8 mouse cellular contexts compared by ENCODE assay signal in the genomic region with DNA sequence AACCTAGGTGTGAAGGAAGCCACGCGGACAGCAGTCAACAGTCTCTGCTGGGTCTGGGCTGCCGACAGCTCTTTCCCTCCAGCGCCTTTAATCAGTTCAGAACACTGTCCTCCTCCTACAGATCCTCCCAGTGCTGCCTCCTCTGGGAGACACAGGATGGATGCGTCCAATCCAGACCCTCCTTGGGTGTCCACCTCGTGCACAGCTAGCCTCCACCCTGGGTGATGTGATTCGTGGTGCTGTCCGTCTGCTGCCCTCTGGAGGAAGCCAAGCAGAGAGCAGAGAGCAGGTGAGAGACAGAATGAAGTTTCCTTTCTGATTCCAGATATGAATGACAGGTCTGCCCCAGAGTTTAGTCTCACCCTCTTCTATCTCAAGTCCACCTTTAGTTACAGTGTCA. TPM values are rescaled to one million over a fixed set of nuclear protein-coding genes. Genes with fewer than 3 reads are reported as not detected.
DNase-seq lines count a peak whose midpoint lies in the region; ATAC-seq lines count a peak whose summit lies in the region.

No protein-coding gene starts in this region.

- H3K27me3 ChIP-seq in forebrain, embryonic 14.5 days (replicated peaks; ENCODE audit: control insufficient read depth, insufficient read depth, low read length), result no peaks in the 10 kb centered on the region
- no peaks in the 10 kb centered on the region for H3K27me3 ChIP-seq in forebrain, embryonic 15.5 days
- no peaks in the 10 kb centered on the region for H3K27me3 ChIP-seq in limb, embryonic 15.5 days

- no peak for ATAC-seq in forebrain, embryonic 14.5 days
- no peak for ATAC-seq in forebrain, embryonic 15.5 days (replicated peaks)
- ATAC-seq in limb, embryonic 15.5 days (ENCODE audit: insufficient number of reproducible peaks, low FRiP score, low TSS enrichment, low read depth), result peak; percentile 46; the same call in 1 of the 2 replicates
- no peak for ATAC-seq in erythroid progenitor cell, adult 5-6 weeks (replicated peaks; ENCODE audit: low FRiP score, poor library complexity, severe bottlenecking)

- H3K4me2 ChIP-seq in forebrain, embryonic 14.5 days (ENCODE audit: low read length), result no peak overlapping the region
- H3K4me2 ChIP-seq in forebrain, embryonic 15.5 days (replicated peaks), result no peak overlapping the region
- H3K4me2 ChIP-seq in limb, embryonic 15.5 days, result no peak overlapping the region

- H3K4me1 ChIP-seq in forebrain, embryonic 14.5 days (ENCODE audit: control insufficient read depth, insufficient read depth, low read length), result no peaks in the 10 kb centered on the region; the same call in 1 of the 2 replicates
- peaks cover 3% of the 10 kb centered on the region; the same call in 1 of the 2 replicates for H3K4me1 ChIP-seq in forebrain, embryonic 15.5 days
- H3K4me1 ChIP-seq in limb, embryonic 15.5 days, result peaks cover 10% of the 10 kb centered on the region; the same call in 1 of the 2 replicates

- H3K4me3 ChIP-seq in forebrain, embryonic 14.5 days (ENCODE audit: low read depth, low read length), result no peak overlapping the region
- no peak overlapping the region for H3K4me3 ChIP-seq in forebrain, embryonic 15.5 days
- H3K4me3 ChIP-seq in limb, embryonic 15.5 days, result no peak overlapping the region

- no peak overlapping the region for H3K27ac ChIP-seq in forebrain, embryonic 14.5 days (ENCODE audit: low read depth, low read length)
- no peak overlapping the region for H3K27ac ChIP-seq in forebrain, embryonic 15.5 days (replicated peaks)
- no peak overlapping the region for H3K27ac ChIP-seq in limb, embryonic 15.5 days

- no peaks in the 10 kb centered on the region for H3K9me3 ChIP-seq in forebrain, embryonic 14.5 days (replicated peaks; ENCODE audit: control insufficient read depth, low read length)
- no peaks in the 10 kb centered on the region for H3K9me3 ChIP-seq in forebrain, embryonic 15.5 days
- no peaks in the 10 kb centered on the region for H3K9me3 ChIP-seq in limb, embryonic 15.5 days

- no peak overlapping the region for H3K9ac ChIP-seq in forebrain, embryonic 14.5 days (ENCODE audit: low read length)
- no peak overlapping the region for H3K9ac ChIP-seq in forebrain, embryonic 15.5 days (replicated peaks)
- H3K9ac ChIP-seq in limb, embryonic 15.5 days, result no peak overlapping the region

- WGBS in forebrain, embryonic 14.5 days, result 43% methylated on average over 8 of the region's 8 CpGs
- WGBS in forebrain, embryonic 15.5 days, result 36% methylated on average over 8 of the region's 8 CpGs
- 34% methylated on average over 8 of the region's 8 CpGs for WGBS in limb, embryonic 15.5 days

- H3K36me3 ChIP-seq in forebrain, embryonic 14.5 days (ENCODE audit: control insufficient read depth, insufficient read depth, low read length), result no peaks in the 10 kb centered on the region
- no peaks in the 10 kb centered on the region for H3K36me3 ChIP-seq in forebrain, embryonic 15.5 days
- no peaks in the 10 kb centered on the region for H3K36me3 ChIP-seq in limb, embryonic 15.5 days

- peak; percentile 7 for DNase-seq in forebrain, embryonic 14.5 days (ENCODE audit: low spot score)
- DNase-seq in urinary bladder, postnatal 25 days (ENCODE audit: low spot score), result peak; percentile 18
- no peak for DNase-seq in urinary bladder, adult 18-20 months (ENCODE audit: low spot score in 2 of 2)
- DNase-seq in heart, postnatal 4 days, result peak; percentile 48
- DNase-seq in retina, postnatal 7 days (ENCODE audit: low read depth, low spot score), result peak; percentile 13

RNA-seq across cellular contexts. Expression of a gene that starts 6.1 kb away (rescaled TPM):
- 2.9 and 5.5 TPM in 2 replicates for polyA plus RNA-seq in forebrain, embryonic 14.5 days (2014; fragmentation: Nextera tagmentation; extraction: Ambion mirVana)
- 3.2 and 3.5 TPM in 2 replicates for polyA plus RNA-seq in forebrain, embryonic 15.5 days (2015; fragmentation: Nextera tagmentation; extraction: Ambion mirVana)
- total RNA-seq in heart, postnatal 4 days (2021), result 100 to 1,000 TPM; 103 to 109 TPM
- polyA plus RNA-seq in limb, embryonic 15.5 days (2015; fragmentation: Nextera tagmentation; extraction: Ambion mirVana), result 183 and 219 TPM in 2 replicates
- total RNA-seq in erythroid progenitor cell, adult 5-6 weeks (2015; ENCODE audit: low replicate concordance), result not detected in 2 replicates
- total RNA-seq in erythroid progenitor cell, adult 5-6 weeks (2017; ENCODE audit: low replicate concordance), result 0.13 TPM in 1 of 2 replicates, not detected in the other

Comparison
In these comparisons a context has a peak if more than half of its experiments do, and no peak if none do; other contexts are left out.
1. DNase-seq: peak in forebrain, embryonic 14.5 days (single experiment), urinary bladder, postnatal 25 days (single experiment), heart, postnatal 4 days (single experiment) and retina, postnatal 7 days (single experiment); none in urinary bladder, adult 18-20 months (0 of 2).
2. RNA of a gene that starts 6.1 kb away (polyA plus RNA-seq): 183 to 219 TPM in limb, embryonic 15.5 days; 3.2 to 3.5 TPM in forebrain, embryonic 15.5 days and 2.9 to 5.5 TPM in forebrain, embryonic 14.5 days; every median in the first group is over 10 times any median in the second.